Comparison of ENCODE assay signal across 18 mouse cellular contexts in genomic region chr8:105494566-105494965, GRCm38 (mm10). TPM values are rescaled to one million over a fixed set of nuclear protein-coding genes. Genes with fewer than 3 reads are reported as not detected.
DNase-seq lines count a peak whose midpoint lies in the region; ATAC-seq lines count a peak whose summit lies in the region.
"Had no signal": no experiment of that assay in that cellular context is flagged by ENCODE, and none has a peak within 500 bp of the region (broad histone marks: within the 10 kb centered on the region; RNA-seq: fewer than 3 reads in every experiment).

No protein-coding gene starts in this region.

- ATAC-seq in intestine, embryonic 15.5 days = no peak
- no peak for ATAC-seq in intestine, embryonic 16.5 days
- ATAC-seq in lung, embryonic 15.5 days (ENCODE audit: borderline replicate concordance, extremely low read depth, low FRiP score, low TSS enrichment) = peak; percentile 29; the same call in 1 of the 2 replicates
- ATAC-seq in hindbrain, embryonic 16.5 days = no peak
- no peak for ATAC-seq in stomach, embryonic 16.5 days (ENCODE audit: insufficient read depth, low FRiP score)
- ATAC-seq: CD4-positive, CD25-positive, alpha-beta regulatory T cell, adult 4 months; forebrain, embryonic 14.5 days; intestine, postnatal 0 days had no signal

- no peak overlapping the region for H3K4me3 ChIP-seq in intestine, embryonic 15.5 days (replicated peaks)
- no peak overlapping the region for H3K4me3 ChIP-seq in intestine, embryonic 16.5 days (ENCODE audit: low read length)
- H3K4me3 ChIP-seq in lung, embryonic 15.5 days = no peak overlapping the region
- H3K4me3 ChIP-seq in hindbrain, embryonic 16.5 days (ENCODE audit: low read length) = no peak overlapping the region
- no peak overlapping the region for H3K4me3 ChIP-seq in stomach, embryonic 16.5 days (replicated peaks; ENCODE audit: low read length)
- H3K4me3 ChIP-seq: embryonic facial prominence, embryonic 12.5 days; left cerebral cortex, adult 2 months; limb, embryonic 15.5 days; myocyte had no signal

- 0 out of 2 replicates have a peak, but pooled peaks cover 9% of the 10 kb centered on the region for H3K4me1 ChIP-seq in intestine, embryonic 15.5 days (replicated peaks)
- peaks cover 20% of the 10 kb centered on the region for H3K4me1 ChIP-seq in intestine, embryonic 16.5 days (ENCODE audit: control insufficient read depth, insufficient read depth, low read length)
- peaks cover 36% of the 10 kb centered on the region for H3K4me1 ChIP-seq in lung, embryonic 15.5 days
- peaks cover 17% of the 10 kb centered on the region for H3K4me1 ChIP-seq in hindbrain, embryonic 16.5 days (ENCODE audit: control insufficient read depth, insufficient read depth, low read depth, low read length)
- peaks cover 15% of the 10 kb centered on the region for H3K4me1 ChIP-seq in stomach, embryonic 16.5 days (ENCODE audit: control insufficient read depth, insufficient read depth, low read length)

- 0 out of 2 replicates have a peak overlapping the region, but pooled peaks have one; percentile 32 for H3K27ac ChIP-seq in intestine, embryonic 15.5 days
- H3K27ac ChIP-seq in intestine, embryonic 16.5 days (ENCODE audit: low read length) = no peak overlapping the region
- H3K27ac ChIP-seq in lung, embryonic 15.5 days = peak overlapping the region; percentile 88
- H3K27ac ChIP-seq in hindbrain, embryonic 16.5 days (ENCODE audit: low read depth, low read length) = no peak overlapping the region
- peak overlapping the region; percentile 73 for H3K27ac ChIP-seq in stomach, embryonic 16.5 days (ENCODE audit: low read length)
- H3K27ac ChIP-seq: embryonic facial prominence, embryonic 12.5 days; left cerebral cortex, adult 2 months had no signal

- no peak overlapping the region for H3K9ac ChIP-seq in intestine, embryonic 15.5 days
- no peak overlapping the region for H3K9ac ChIP-seq in intestine, embryonic 16.5 days (ENCODE audit: low read depth, low read length)
- no peak overlapping the region for H3K9ac ChIP-seq in lung, embryonic 15.5 days
- 0 out of 2 replicates have a peak overlapping the region, but pooled peaks have one; percentile 1 for H3K9ac ChIP-seq in hindbrain, embryonic 16.5 days (ENCODE audit: low read depth, low read length)
- peak overlapping the region; percentile 40; the same call in 1 of the 2 replicates for H3K9ac ChIP-seq in stomach, embryonic 16.5 days (ENCODE audit: low read length)
- H3K9ac ChIP-seq: embryonic facial prominence, embryonic 12.5 days; limb, embryonic 15.5 days had no signal

- DNase-seq in lung, postnatal 10 days = no peak
- no peak for DNase-seq in spleen, adult 18-20 months
- DNase-seq: adrenal gland, postnatal 10 days; cerebellum, adult 18-20 months; thymus, adult 2 months had no signal

- no peaks in the 10 kb centered on the region for H3K36me3 ChIP-seq in intestine, embryonic 15.5 days
- no peaks in the 10 kb centered on the region for H3K36me3 ChIP-seq in intestine, embryonic 16.5 days (ENCODE audit: control insufficient read depth, insufficient read depth, low read length)
- no peaks in the 10 kb centered on the region for H3K36me3 ChIP-seq in lung, embryonic 15.5 days
- no peaks in the 10 kb centered on the region for H3K36me3 ChIP-seq in hindbrain, embryonic 16.5 days (ENCODE audit: control insufficient read depth, insufficient read depth, low read length)
- H3K36me3 ChIP-seq in stomach, embryonic 16.5 days (ENCODE audit: control insufficient read depth, insufficient read depth, low read length) = no peaks in the 10 kb centered on the region
- H3K36me3 ChIP-seq: embryonic facial prominence, embryonic 12.5 days; limb, embryonic 15.5 days had no signal

- 75% methylated on average over 3 of the region's 3 CpGs for WGBS in intestine, embryonic 15.5 days
- WGBS in intestine, embryonic 16.5 days = 76% methylated on average over 3 of the region's 3 CpGs
- WGBS in lung, embryonic 15.5 days = 62% methylated on average over 3 of the region's 3 CpGs
- WGBS in hindbrain, embryonic 16.5 days = 73% methylated on average over 3 of the region's 3 CpGs
- 74% methylated on average over 3 of the region's 3 CpGs for WGBS in stomach, embryonic 16.5 days

- no peaks in the 10 kb centered on the region for H3K9me3 ChIP-seq in intestine, embryonic 15.5 days
- no peaks in the 10 kb centered on the region for H3K9me3 ChIP-seq in intestine, embryonic 16.5 days (ENCODE audit: control insufficient read depth, low read length)
- no peaks in the 10 kb centered on the region for H3K9me3 ChIP-seq in lung, embryonic 15.5 days
- no peaks in the 10 kb centered on the region for H3K9me3 ChIP-seq in hindbrain, embryonic 16.5 days (ENCODE audit: control insufficient read depth, low read length)
- H3K9me3 ChIP-seq in stomach, embryonic 16.5 days (replicated peaks; ENCODE audit: control insufficient read depth, low read length) = no peaks in the 10 kb centered on the region
- H3K9me3 ChIP-seq: embryonic facial prominence, embryonic 12.5 days; limb, embryonic 15.5 days had no signal

- no peak overlapping the region for H3K4me2 ChIP-seq in intestine, embryonic 15.5 days (replicated peaks)
- H3K4me2 ChIP-seq in intestine, embryonic 16.5 days (ENCODE audit: low read depth, low read length) = no peak overlapping the region
- peak overlapping the region; percentile 78 for H3K4me2 ChIP-seq in lung, embryonic 15.5 days
- H3K4me2 ChIP-seq in hindbrain, embryonic 16.5 days (ENCODE audit: low read length) = no peak overlapping the region
- H3K4me2 ChIP-seq in stomach, embryonic 16.5 days (ENCODE audit: low read depth, low read length) = no peak overlapping the region
- H3K4me2 ChIP-seq: limb, embryonic 15.5 days; midbrain, embryonic 11.5 days had no signal

- no peaks in the 10 kb centered on the region for H3K27me3 ChIP-seq in intestine, embryonic 15.5 days (replicated peaks)
- no peaks in the 10 kb centered on the region for H3K27me3 ChIP-seq in intestine, embryonic 16.5 days (replicated peaks; ENCODE audit: control insufficient read depth, insufficient read depth, low read length)
- H3K27me3 ChIP-seq in lung, embryonic 15.5 days = no peaks in the 10 kb centered on the region
- H3K27me3 ChIP-seq in hindbrain, embryonic 16.5 days (replicated peaks; ENCODE audit: control insufficient read depth, insufficient read depth, low read length) = no peaks in the 10 kb centered on the region
- no peaks in the 10 kb centered on the region for H3K27me3 ChIP-seq in stomach, embryonic 16.5 days (ENCODE audit: control insufficient read depth, insufficient read depth, low read length)
- H3K27me3 ChIP-seq: embryonic facial prominence, embryonic 12.5 days; limb, embryonic 15.5 days had no signal

RNA-seq across cellular contexts. Expression of gene Zdhhc1, which starts 2.1 kb away (rescaled TPM):
- polyA plus RNA-seq in intestine, embryonic 15.5 days (2015; fragmentation: Nextera tagmentation; extraction: Ambion mirVana) = 20.1 and 22.6 TPM in 2 replicates
- polyA plus RNA-seq in intestine, embryonic 16.5 days (2015; fragmentation: Nextera tagmentation; extraction: Ambion mirVana) = 17.5 and 18.5 TPM in 2 replicates
- polyA plus RNA-seq in lung, embryonic 15.5 days (2015; fragmentation: Nextera tagmentation; extraction: Ambion mirVana) = 44.0 and 50.9 TPM in 2 replicates
- polyA plus RNA-seq in hindbrain, embryonic 16.5 days (2015; fragmentation: Nextera tagmentation; extraction: Ambion mirVana) = 39.0 and 40.2 TPM in 2 replicates
- 33.8 and 34.6 TPM in 2 replicates for polyA plus RNA-seq in stomach, embryonic 16.5 days (2015; fragmentation: Nextera tagmentation; extraction: Ambion mirVana)

RNA-seq across cellular contexts. Expression of gene Tppp3, which starts 23.2 kb away (rescaled TPM):
- 38.1 and 39.3 TPM in 2 replicates for polyA plus RNA-seq in intestine, embryonic 15.5 days (2015; fragmentation: Nextera tagmentation; extraction: Ambion mirVana)
- polyA plus RNA-seq in intestine, embryonic 16.5 days (2015; fragmentation: Nextera tagmentation; extraction: Ambion mirVana) = 41.9 and 42.3 TPM in 2 replicates
- 63.3 and 63.6 TPM in 2 replicates for polyA plus RNA-seq in lung, embryonic 15.5 days (2015; fragmentation: Nextera tagmentation; extraction: Ambion mirVana)
- polyA plus RNA-seq in hindbrain, embryonic 16.5 days (2015; fragmentation: Nextera tagmentation; extraction: Ambion mirVana) = 246 and 256 TPM in 2 replicates
- 70.3 and 79.3 TPM in 2 replicates for polyA plus RNA-seq in stomach, embryonic 16.5 days (2015; fragmentation: Nextera tagmentation; extraction: Ambion mirVana)

RNA-seq across cellular contexts. Expression of gene Hsd11b2, which starts 24.0 kb away (rescaled TPM):
- polyA plus RNA-seq in intestine, embryonic 15.5 days (2015; fragmentation: Nextera tagmentation; extraction: Ambion mirVana) = 2.7 and 3.0 TPM in 2 replicates
- 1.9 and 2.3 TPM in 2 replicates for polyA plus RNA-seq in intestine, embryonic 16.5 days (2015; fragmentation: Nextera tagmentation; extraction: Ambion mirVana)
- 2.6 and 2.8 TPM in 2 replicates for polyA plus RNA-seq in lung, embryonic 15.5 days (2015; fragmentation: Nextera tagmentation; extraction: Ambion mirVana)
- 6.9 and 8.8 TPM in 2 replicates for polyA plus RNA-seq in hindbrain, embryonic 16.5 days (2015; fragmentation: Nextera tagmentation; extraction: Ambion mirVana)
- polyA plus RNA-seq in stomach, embryonic 16.5 days (2015; fragmentation: Nextera tagmentation; extraction: Ambion mirVana) = 2.5 and 2.8 TPM in 2 replicates
- polyA plus RNA-seq: CD4-positive, CD25-positive, alpha-beta regulatory T cell, adult 4 months had no signal

Comparison
In these comparisons a context has a peak if more than half of its experiments do, and no peak if none do; other contexts are left out.
1. H3K27ac ChIP-seq: peak in intestine, embryonic 15.5 days (single experiment), lung, embryonic 15.5 days (single experiment) and stomach, embryonic 16.5 days (single experiment); none in intestine, embryonic 16.5 days (single experiment) and hindbrain, embryonic 16.5 days (single experiment).
2. H3K9ac ChIP-seq: peak in hindbrain, embryonic 16.5 days (single experiment) and stomach, embryonic 16.5 days (single experiment); none in intestine, embryonic 15.5 days (single experiment), intestine, embryonic 16.5 days (single experiment) and lung, embryonic 15.5 days (single experiment).